Mouse (Mus musculus) erythroblast, embryonic 14.5 days (primary cell): Measurements from ENCODE around the gene Dkc1. TPM values are rescaled to one million over a fixed set of nuclear protein-coding genes. Genes with fewer than 3 reads are reported as not detected.
A peak's percentile ranks its signal among the peaks of the same experiment; 100 is the strongest.
"Not testable (repeated sequence)": the region's sequence is repeated elsewhere in the genome, so short reads cannot be mapped to it uniquely, and the experiment has no call there.

Experiments used
- H3K27me3 ChIP-seq: 2 replicates; pipeline ENCODE4 v1.6.1; 2012; ENCODE audit warnings: inconsistent platforms; ENCODE audit not compliant: control insufficient read depth
- H3K36me3 ChIP-seq: 2 replicates; pipeline ENCODE4 v1.6.1; 2012; ENCODE audit warnings: mild to moderate bottlenecking, inconsistent platforms; ENCODE audit not compliant: control insufficient read depth
- H3K4me1 ChIP-seq: 2 replicates; pipeline ENCODE4 v1.6.1; 2012; ENCODE audit warnings: inconsistent platforms; ENCODE audit not compliant: control insufficient read depth
- H3K4me3 ChIP-seq: replicated peaks from 2 replicates; pipeline ENCODE3; 2012; ENCODE audit warnings: moderate library complexity, mild to moderate bottlenecking, inconsistent platforms
- H3K9me3 ChIP-seq: 2 replicates; pipeline ENCODE4 v1.6.1; 2012; ENCODE audit warnings: low read length, inconsistent platforms, mixed read lengths; ENCODE audit not compliant: control insufficient read depth
- GATA1 ChIP-seq: IDR thresholded peaks from 2 replicates; pipeline ENCODE4 v1.6.1; 2012; ENCODE audit warnings: low read length, inconsistent platforms, mixed read lengths
- TAL1 ChIP-seq: IDR thresholded peaks from 3 replicates; pipeline ENCODE4 v1.6.1; 2012; ENCODE audit warnings: low read length, inconsistent platforms, mixed read lengths
- polyA plus RNA-seq: library from polyadenylated mRNA; stranded (reverse); fragments of >175 nt; gene quantifications from 2 replicates; pipeline ENCODE4 v1.2.3, GENCODE M21; 2012

Gene Dkc1
- polyA plus RNA-seq, 1 experiment = 1.1 TPM

GRCm38 (mm10) chrX:75136938-75137337 lies 41.3 kb downstream of the Dkc1 start:
- H3K27me3 ChIP-seq = no peaks in the 10 kb centered on the region
- no peak overlapping the region for H3K4me3 ChIP-seq
- TF ChIP-seq GATA1 (no peak), TAL1 (no peak)
- H3K9me3 ChIP-seq = no peaks in the 10 kb centered on the region
- H3K4me1 ChIP-seq = peaks cover 20% of the 10 kb centered on the region
- H3K36me3 ChIP-seq = no peaks in the 10 kb centered on the region

DNA sequence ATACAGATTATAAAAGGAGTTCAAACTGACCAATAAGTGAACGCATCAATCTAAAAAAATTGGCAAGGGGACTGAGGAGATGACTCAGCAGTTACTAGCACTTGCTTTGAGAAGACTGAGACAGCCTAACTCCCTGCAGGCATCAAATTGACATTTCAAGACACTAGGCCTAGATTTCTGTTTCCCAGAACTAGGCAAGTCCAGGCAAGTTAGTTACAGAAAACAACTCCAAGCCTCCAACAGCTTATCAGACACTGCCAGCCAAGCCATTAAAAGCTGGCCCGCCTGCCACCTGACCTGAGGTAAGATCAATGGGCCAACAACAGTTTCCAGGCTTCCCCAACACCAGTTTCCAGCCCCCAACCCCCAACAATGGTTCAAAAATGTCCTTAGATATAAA lies 42.1 kb downstream of the Dkc1 start:
- H3K27me3 ChIP-seq = no peaks in the 10 kb centered on the region
- peaks cover 18% of the 10 kb centered on the region for H3K4me1 ChIP-seq
- no peaks in the 10 kb centered on the region for H3K36me3 ChIP-seq
- no peak overlapping the region for H3K4me3 ChIP-seq
- H3K9me3 ChIP-seq = no peaks in the 10 kb centered on the region
- no peak for TF ChIP-seq GATA1
- 0 out of 3 replicates have a peak, but pooled peaks have one; percentile 24 for TF ChIP-seq TAL1

GRCm38 (mm10) chrX:75138182-75138581 lies 42.5 kb downstream of the Dkc1 start:
- H3K4me1 ChIP-seq = peaks cover 18% of the 10 kb centered on the region
- H3K4me3 ChIP-seq = no peak overlapping the region
- no peaks in the 10 kb centered on the region for H3K36me3 ChIP-seq
- no peaks in the 10 kb centered on the region for H3K27me3 ChIP-seq
- TF ChIP-seq GATA1 (no peak), TAL1 (no peak)
- H3K9me3 ChIP-seq = no peaks in the 10 kb centered on the region

DNA sequence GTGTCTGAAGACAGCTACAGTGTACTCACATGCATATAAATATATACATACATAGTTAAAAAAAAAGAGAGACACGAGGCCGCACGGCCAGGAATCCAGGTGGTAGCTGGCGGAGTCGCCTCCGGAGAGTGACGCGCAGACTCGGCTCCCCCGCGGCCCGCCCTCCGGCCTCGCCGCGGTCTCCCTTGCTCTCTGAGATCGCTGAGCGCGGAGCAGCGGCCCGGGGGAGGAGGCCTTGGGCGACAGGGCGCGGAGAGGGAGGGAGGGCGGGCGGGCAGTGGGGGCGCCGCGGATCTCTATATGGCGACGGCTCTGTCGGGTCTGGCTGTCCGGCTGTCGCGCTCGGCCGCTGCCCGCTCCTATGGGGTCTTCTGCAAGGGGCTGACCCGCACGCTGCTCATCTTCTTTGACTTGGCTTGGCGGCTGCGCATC lies 47.5 kb downstream of the Dkc1 start:
- not testable (repeated sequence) for H3K36me3 ChIP-seq, H3K27me3 ChIP-seq, H3K4me1 ChIP-seq, H3K9me3 ChIP-seq
- H3K4me3 ChIP-seq = peak overlapping the region; percentile 39

GRCm38 (mm10) chrX:75148414-75148813 lies 52.8 kb downstream of the Dkc1 start:
- TF ChIP-seq TAL1 = no peak
- no peak for TF ChIP-seq GATA1

GRCm38 (mm10) chrX:75150304-75150703 lies 54.6 kb downstream of the Dkc1 start:
- peaks cover 12% of the 10 kb centered on the region for H3K4me1 ChIP-seq
- H3K27me3 ChIP-seq = peaks cover 3% of the 10 kb centered on the region; the same call in 1 of the 2 replicates
- no peaks in the 10 kb centered on the region for H3K36me3 ChIP-seq
- no peaks in the 10 kb centered on the region for H3K9me3 ChIP-seq
- no peak for TF ChIP-seq GATA1
- no peak for TF ChIP-seq TAL1
- H3K4me3 ChIP-seq = no peak overlapping the region

More at GRCm38 (mm10) chrX:75148414-75148813, 52.8 kb downstream of the Dkc1 start:
- no peaks in the 10 kb centered on the region for H3K36me3 ChIP-seq
- no peak overlapping the region for H3K4me3 ChIP-seq
- no peaks in the 10 kb centered on the region for H3K9me3 ChIP-seq
- H3K27me3 ChIP-seq = peaks cover 8% of the 10 kb centered on the region
- H3K4me1 ChIP-seq = peaks cover 12% of the 10 kb centered on the region

GRCm38 (mm10) chrX:75152249-75152648 lies 56.6 kb downstream of the Dkc1 start:
- H3K4me3 ChIP-seq = no peak overlapping the region
- H3K36me3 ChIP-seq = no peaks in the 10 kb centered on the region
- H3K27me3 ChIP-seq = peaks cover 3% of the 10 kb centered on the region; the same call in 1 of the 2 replicates
- TF ChIP-seq TAL1 (no peak), GATA1 (no peak)
- no peaks in the 10 kb centered on the region for H3K9me3 ChIP-seq
- H3K4me1 ChIP-seq = peaks cover 19% of the 10 kb centered on the region

DNA sequence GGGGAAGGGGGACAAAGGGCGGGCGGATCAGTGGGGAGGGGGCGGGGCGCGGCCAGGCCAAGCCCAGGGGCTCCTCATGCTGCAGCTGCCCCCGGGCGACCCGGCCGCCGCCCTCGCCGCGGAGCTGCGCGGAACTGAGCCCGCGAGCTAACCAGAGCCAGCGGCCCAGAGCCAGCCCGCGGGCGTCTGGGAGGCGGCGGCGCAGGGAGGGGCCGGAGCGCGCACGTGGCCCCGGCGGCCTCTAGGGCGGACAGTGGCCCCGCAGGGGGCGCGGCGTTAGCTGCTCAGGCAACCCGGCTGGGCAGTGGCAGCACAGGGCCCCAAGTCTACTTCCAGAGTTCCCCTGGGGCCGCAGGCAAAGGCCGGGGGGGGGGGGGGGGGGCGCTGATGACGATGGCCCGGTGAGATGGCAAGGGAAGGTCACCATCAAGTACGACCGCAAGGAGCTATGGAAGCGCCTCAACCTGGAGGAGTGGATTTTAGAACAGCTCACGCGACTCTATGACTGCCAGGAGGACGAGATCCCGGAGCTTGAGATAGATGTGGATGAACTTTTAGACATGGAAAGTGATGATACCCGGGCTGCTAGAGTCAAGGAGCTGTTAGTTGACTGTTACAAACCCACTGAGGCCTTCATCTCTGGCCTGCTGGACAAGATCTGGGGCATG lies 60.1 kb downstream of the Dkc1 start:
- H3K4me3 ChIP-seq = peak overlapping the region; percentile 48
- H3K9me3 ChIP-seq = no peaks in the 10 kb centered on the region
- peaks cover 13% of the 10 kb centered on the region for H3K4me1 ChIP-seq
- no peaks in the 10 kb centered on the region for H3K27me3 ChIP-seq
- TF ChIP-seq GATA1 (no peak), TAL1 (no peak)
- no peaks in the 10 kb centered on the region for H3K36me3 ChIP-seq

Other genes with a start within 250 kb of the Dkc1 start
- gene Gab3, start 10.4 kb upstream of the Dkc1 start, polyA plus RNA-seq = 0.06 TPM in 1 of 2 replicates, not detected in the other
- 5.3 and 6.7 TPM in 2 replicates for gene Mpp1, start 35.2 kb downstream of the Dkc1 start, polyA plus RNA-seq
- gene Smim9, start 67.9 kb downstream of the Dkc1 start, polyA plus RNA-seq = not detected in 2 replicates